Mouse (Mus musculus): Measurements from ENCODE around the gene Gm17693.
"Not testable (repeated sequence)": the region's sequence is repeated elsewhere in the genome, so short reads cannot be mapped to it uniquely, and the experiment has no call there.

Gene Gm17693

DNA sequence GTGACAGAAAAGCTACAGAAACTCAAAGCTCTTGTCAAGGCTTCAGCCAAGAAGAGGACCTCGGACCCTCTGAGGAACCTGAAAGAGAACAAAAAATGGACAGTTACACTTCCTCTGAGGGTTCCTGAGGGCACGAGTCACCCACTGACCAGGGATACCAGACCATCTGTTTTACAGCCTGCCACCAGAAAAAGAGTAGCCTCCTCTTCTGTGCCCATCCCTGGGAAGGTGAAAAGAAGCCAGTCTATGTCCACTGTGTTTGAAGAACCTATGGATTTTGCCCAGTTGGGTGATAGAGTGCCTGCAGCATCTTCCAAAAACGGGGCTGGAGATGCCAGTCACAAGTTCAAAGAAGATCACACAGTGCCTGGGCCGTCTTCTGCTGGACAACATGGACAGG is at the start of gene Gm17693:
Gene Gm17693 (plus strand): TSS at position 301 of the 400 bp plus-strand sequence.
- DNase-seq (ENCODE audit: low read depth, low spot score) = not testable (repeated sequence)
